Mouse (Mus musculus) stomach, embryonic 15.5 days (tissue): ENCODE data around the gene Tmprss5. TPM values are rescaled to one million over a fixed set of nuclear protein-coding genes. Genes with fewer than 3 reads are reported as not detected.

Experiments
- ATAC-seq: fragments of 200-750 bp; cut with Nextera tagmentation; 2 replicates; pipeline ENCODE4 v1.8.0; 2017; ENCODE audit warnings: low read depth, moderate number of reproducible peaks, moderate TSS enrichment; ENCODE audit not compliant: insufficient read depth, low FRiP score
- H3K27ac ChIP-seq: fragments of 300-500 bp; sonication (generic); 2 replicates; pipeline ENCODE4 v1.5.1; 2015; ENCODE audit warnings: mild to moderate bottlenecking, inconsistent platforms
- H3K27me3 ChIP-seq: fragments of 300-500 bp; sonication (generic); replicated peaks from 2 replicates; pipeline ENCODE4 v1.6.1; 2015; ENCODE audit warnings: inconsistent platforms
- H3K36me3 ChIP-seq: fragments of 300-500 bp; sonication (generic); 2 replicates; pipeline ENCODE4 v1.6.1; 2015; ENCODE audit warnings: inconsistent platforms
- H3K4me1 ChIP-seq: fragments of 300-500 bp; sonication (generic); 2 replicates; pipeline ENCODE4 v1.6.1; 2015; ENCODE audit warnings: inconsistent platforms
- H3K4me2 ChIP-seq: fragments of 300-500 bp; sonication (generic); 2 replicates; pipeline ENCODE4 v1.6.1; 2015; ENCODE audit warnings: mild to moderate bottlenecking, inconsistent platforms
- H3K4me3 ChIP-seq: fragments of 300-500 bp; sonication (generic); replicated peaks from 2 replicates; pipeline ENCODE4 v1.5.1; 2015; ENCODE audit warnings: inconsistent platforms
- H3K9ac ChIP-seq: fragments of 300-500 bp; sonication (generic); 2 replicates; pipeline ENCODE4 v1.6.1; 2015; ENCODE audit warnings: inconsistent platforms
- H3K9me3 ChIP-seq: fragments of 300-500 bp; sonication (generic); 2 replicates; pipeline ENCODE4 v1.6.1; 2016; ENCODE audit warnings: inconsistent platforms
- whole genome bisulfite sequencing: fragments of 180-500 bp; shearing (Covaris S2); methylation state at CpG from one replicate; pipeline ENCODE4 v1.1.7; 2015; 5-methylcytosine and 5-hydroxymethylcytosine counted together
- polyA plus RNA-seq: library from polyadenylated mRNA; unstranded; fragments of >200 nt; fragmentation: Nextera tagmentation; extraction: Ambion mirVana; gene quantifications from 2 replicates; pipeline ENCODE4 v1.2.1, GENCODE M21; 2015

The Tmprss5 gene
- polyA plus RNA-seq, 1 experiment from 2014 or later: 4.2 TPM

GRCm38 (mm10) chr9:49110476-49111220 is 29.6 kb downstream of the Tmprss5 start:
- Histone ChIP-seq H3K9me3 (no peaks in the 10 kb centered on the region), H3K27ac (peak overlapping the region; percentile 57; the same call in 1 of the 2 replicates), H3K36me3 (no peaks in the 10 kb centered on the region), H3K9ac (no peak overlapping the region), H3K27me3 (no peaks in the 10 kb centered on the region), H3K4me3 (no peak overlapping the region), H3K4me2 (no peak overlapping the region), H3K4me1 (peaks cover 14% of the 10 kb centered on the region; the same call in 1 of the 2 replicates)
- peak; percentile 63; the same call in 1 of the 2 replicates for ATAC-seq
- 32% methylated on average over 6 of the region's 6 CpGs for WGBS

- Histone ChIP-seq H3K27me3 (no peaks in the 10 kb centered on the region), H3K9me3 (no peaks in the 10 kb centered on the region), H3K9ac (no peak overlapping the region), H3K4me2 (no peak overlapping the region), H3K27ac (no peak overlapping the region), H3K36me3 (no peaks in the 10 kb centered on the region), H3K4me3 (no peak overlapping the region), H3K4me1 (peaks cover 14% of the 10 kb centered on the region; the same call in 1 of the 2 replicates)
- ATAC-seq: no peak
- whole genome bisulfite sequencing: 71% methylated on average over 5 of the region's 5 CpGs
Measured at GRCm38 (mm10) chr9:49111296-49111695, 30.2 kb downstream of the Tmprss5 start.

- Histone ChIP-seq H3K9ac (no peak overlapping the region), H3K27ac (no peak overlapping the region), H3K27me3 (no peaks in the 10 kb centered on the region), H3K4me2 (no peak overlapping the region), H3K36me3 (no peaks in the 10 kb centered on the region), H3K4me3 (no peak overlapping the region), H3K4me1 (no peaks in the 10 kb centered on the region), H3K9me3 (no peaks in the 10 kb centered on the region)
- WGBS: 44% methylated on average over 3 of the region's 3 CpGs
- ATAC-seq: no peak
Measured at GRCm38 (mm10) chr9:49118271-49118825, 37.3 kb downstream of the Tmprss5 start.

GRCm38 (mm10) chr9:49119759-49120158 is 38.7 kb downstream of the Tmprss5 start:
- Histone ChIP-seq H3K27ac (no peak overlapping the region), H3K4me1 (no peaks in the 10 kb centered on the region), H3K36me3 (no peaks in the 10 kb centered on the region), H3K9me3 (no peaks in the 10 kb centered on the region), H3K4me2 (no peak overlapping the region), H3K27me3 (no peaks in the 10 kb centered on the region), H3K9ac (no peak overlapping the region), H3K4me3 (no peak overlapping the region)
- no peak for ATAC-seq
- WGBS: 81% methylated on average over 4 of the region's 4 CpGs

- 56% methylated on average over 7 of the region's 7 CpGs for WGBS
- no peaks in the 10 kb centered on the region for H3K27me3 ChIP-seq
- H3K4me1 ChIP-seq: no peaks in the 10 kb centered on the region
- H3K4me2 ChIP-seq: no peak overlapping the region
- no peak overlapping the region for H3K27ac ChIP-seq
- H3K4me3 ChIP-seq: no peak overlapping the region
- no peaks in the 10 kb centered on the region for H3K9me3 ChIP-seq
- no peak overlapping the region for H3K9ac ChIP-seq
- ATAC-seq: no peak
- no peaks in the 10 kb centered on the region for H3K36me3 ChIP-seq
Measured at GRCm38 (mm10) chr9:49125706-49126105, 44.6 kb downstream of the Tmprss5 start.

- Histone ChIP-seq H3K27ac (no peak overlapping the region), H3K4me1 (no peaks in the 10 kb centered on the region), H3K9me3 (no peaks in the 10 kb centered on the region), H3K36me3 (no peaks in the 10 kb centered on the region), H3K4me2 (no peak overlapping the region), H3K9ac (no peak overlapping the region), H3K4me3 (no peak overlapping the region), H3K27me3 (no peaks in the 10 kb centered on the region)
- WGBS: 46% methylated on average over 5 of the region's 5 CpGs
- ATAC-seq: no peak
Measured at GRCm38 (mm10) chr9:49130514-49131010, 49.5 kb downstream of the Tmprss5 start.

- WGBS: 85% methylated on average over 3 of the region's 3 CpGs
- H3K36me3 ChIP-seq: no peaks in the 10 kb centered on the region
- H3K4me1 ChIP-seq: no peaks in the 10 kb centered on the region
- no peak for ATAC-seq
- no peak overlapping the region for H3K4me2 ChIP-seq
- H3K27ac ChIP-seq: no peak overlapping the region
- no peaks in the 10 kb centered on the region for H3K9me3 ChIP-seq
- no peak overlapping the region for H3K9ac ChIP-seq
- H3K27me3 ChIP-seq: no peaks in the 10 kb centered on the region
- no peak overlapping the region for H3K4me3 ChIP-seq
Measured at GRCm38 (mm10) chr9:49143841-49144240, 62.8 kb downstream of the Tmprss5 start.

GRCm38 (mm10) chr9:49145776-49146175 is 64.7 kb downstream of the Tmprss5 start:
- no peaks in the 10 kb centered on the region for H3K4me1 ChIP-seq
- no peaks in the 10 kb centered on the region for H3K9me3 ChIP-seq
- no peak overlapping the region for H3K4me2 ChIP-seq
- no peaks in the 10 kb centered on the region for H3K36me3 ChIP-seq
- ATAC-seq: no peak
- H3K4me3 ChIP-seq: no peak overlapping the region
- 71% methylated on average over 8 of the region's 8 CpGs for WGBS
- no peak overlapping the region for H3K27ac ChIP-seq
- H3K9ac ChIP-seq: no peak overlapping the region
- no peaks in the 10 kb centered on the region for H3K27me3 ChIP-seq

- WGBS: 82% methylated on average over 3 of the region's 3 CpGs
- H3K4me2 ChIP-seq: no peak overlapping the region
- no peaks in the 10 kb centered on the region for H3K36me3 ChIP-seq
- no peak overlapping the region for H3K4me3 ChIP-seq
- H3K9me3 ChIP-seq: no peaks in the 10 kb centered on the region
- ATAC-seq: no peak
- no peaks in the 10 kb centered on the region for H3K27me3 ChIP-seq
- H3K4me1 ChIP-seq: no peaks in the 10 kb centered on the region
- no peak overlapping the region for H3K27ac ChIP-seq
- no peak overlapping the region for H3K9ac ChIP-seq
Measured at GRCm38 (mm10) chr9:49147031-49147430, 66.0 kb downstream of the Tmprss5 start.

Other genes with a start within 250 kb of the Tmprss5 start
- gene Zbtb16, start 245.0 kb upstream of the Tmprss5 start, polyA plus RNA-seq: 3.9 and 4.5 TPM in 2 replicates
- gene Htr3a, start 170.2 kb upstream of the Tmprss5 start, polyA plus RNA-seq: 1.5 and 1.7 TPM in 2 replicates
- 0.32 and 0.48 TPM in 2 replicates for gene Htr3b, start 116.3 kb upstream of the Tmprss5 start, polyA plus RNA-seq
- gene Usp28, start 95.9 kb upstream of the Tmprss5 start, polyA plus RNA-seq: 23.3 and 24.2 TPM in 2 replicates
- 33.1 and 33.3 TPM in 2 replicates for gene Zw10, start 25.6 kb upstream of the Tmprss5 start, polyA plus RNA-seq
- gene Gm4894, start 169.3 kb downstream of the Tmprss5 start, polyA plus RNA-seq: not detected in 2 replicates